Mouse (Mus musculus) MEL (cell line): ENCODE measurements around the gene Hist1h2be. TPM values are rescaled to one million over a fixed set of nuclear protein-coding genes. Genes with fewer than 3 reads are reported as not detected.
"Not testable (repeated sequence)": the region's sequence is repeated elsewhere in the genome, so short reads cannot be mapped to it uniquely, and the experiment has no call there.

Experiments
- DNase-seq: peaks from one replicate; pipeline ENCODE4 v3.0.0; 2011; ENCODE audit warnings: low read depth, low spot score
- H3K27ac ChIP-seq: 2 replicates; pipeline ENCODE4 v1.5.1; 2012; ENCODE audit warnings: low read depth, mild to moderate bottlenecking, control low read depth, low read length, moderate library complexity; ENCODE audit not compliant: control insufficient read depth
- H3K27me3 ChIP-seq, 2 experiments: fragments of 150-350 bp in 1 of 2; sonication (generic) in 1 of 2; 2 replicates each; pipeline ENCODE4 v1.6.1; 2012; ENCODE audit warnings: low read length in 2 of 2, mild to moderate bottlenecking in 2 of 2, improper control_type of control experiment in 1 of 2, moderate library complexity in 1 of 2; ENCODE audit not compliant: insufficient read depth in 2 of 2, control insufficient read depth in 1 of 2
- H3K36me3 ChIP-seq, 2 experiments: 2 replicates each; pipeline ENCODE4 v1.6.1; 2012 to 2014; ENCODE audit warnings: low read length in 2 of 2, improper control_type of control experiment in 1 of 2, inconsistent platforms in 1 of 2, mild to moderate bottlenecking in 1 of 2; ENCODE audit not compliant: insufficient read depth in 2 of 2, control insufficient read depth in 1 of 2
- H3K4me1 ChIP-seq, 2 experiments: fragments of 150-350 bp in 1 of 2; sonication (generic) in 1 of 2; 2 replicates each; pipeline ENCODE4 v1.6.1; 2012; ENCODE audit warnings: low read length in 2 of 2, improper control_type of control experiment in 1 of 2, mild to moderate bottlenecking in 1 of 2; ENCODE audit not compliant: insufficient read depth in 2 of 2, control insufficient read depth in 1 of 2
- H3K4me3 ChIP-seq, 2 experiments: fragments of 150-350 bp in 1 of 2; sonication (generic) in 1 of 2; 2 replicates each; pipeline ENCODE4 v1.5.1; 2012; ENCODE audit warnings: low read depth in 2 of 2, low read length in 2 of 2, mild to moderate bottlenecking in 2 of 2, moderate library complexity in 2 of 2, control low read depth in 1 of 2, improper control_type of control experiment in 1 of 2; ENCODE audit not compliant: control insufficient read depth in 1 of 2, insufficient read depth in 1 of 2
- H3K79me2 ChIP-seq: 2 replicates; pipeline ENCODE4 v1.6.1; 2012; ENCODE audit warnings: mild to moderate bottlenecking, low read length, moderate library complexity; ENCODE audit not compliant: control insufficient read depth, poor library complexity, insufficient read depth
- H3K9ac ChIP-seq: 2 replicates; pipeline ENCODE4 v1.6.1; 2012; ENCODE audit warnings: low read depth, mild to moderate bottlenecking, control low read depth, low read length, moderate library complexity; ENCODE audit not compliant: control insufficient read depth, poor library complexity, severe bottlenecking
- H3K9me3 ChIP-seq: fragments of 150-350 bp; sonication (generic); replicated peaks from 2 replicates; pipeline ENCODE4 v1.6.1; 2012; ENCODE audit warnings: mild to moderate bottlenecking, low read length, improper control_type of control experiment, moderate library complexity; ENCODE audit not compliant: insufficient read depth
- CHD2 ChIP-seq: IDR thresholded peaks from 2 replicates; pipeline ENCODE4 v1.6.1; 2011; ENCODE audit warnings: low read length, improper control_type of control experiment
- E2F4 ChIP-seq: IDR thresholded peaks from 2 replicates; pipeline ENCODE4 v1.6.1; 2011; ENCODE audit warnings: low read depth, low read length, improper control_type of control experiment, borderline replicate concordance
- EP300 ChIP-seq, 2 experiments: IDR thresholded peaks; 2 replicates each; pipeline ENCODE4 v1.6.1; 2011; ENCODE audit warnings: improper control_type of control experiment in 2 of 2, low read length in 2 of 2, low read depth in 1 of 2, mild to moderate bottlenecking in 1 of 2
- GATA1 ChIP-seq: IDR thresholded peaks from 2 replicates; pipeline ENCODE4 v1.6.1; 2011; ENCODE audit warnings: low read depth, low read length, improper control_type of control experiment
- HCFC1 ChIP-seq: IDR thresholded peaks from 2 replicates; pipeline ENCODE4 v1.6.1; 2012; ENCODE audit warnings: low read depth, mild to moderate bottlenecking, inconsistent platforms, low read length, improper control_type of control experiment, moderate library complexity
- MEF2A ChIP-seq: IDR thresholded peaks from 2 replicates; pipeline ENCODE4 v1.6.1; 2014; ENCODE audit warnings: low read depth, mild to moderate bottlenecking, inconsistent platforms, low read length, improper control_type of control experiment; ENCODE audit not compliant: poor library complexity, insufficient replicate concordance, severe bottlenecking; ENCODE audit errors: extremely low read depth
- POLR2A ChIP-seq, 2 experiments: IDR thresholded peaks; 2 replicates each; pipeline ENCODE4 v1.6.1; 2011 to 2012; ENCODE audit warnings: low read length in 2 of 2, mild to moderate bottlenecking in 2 of 2, control low read depth in 1 of 2, improper control_type of control experiment in 1 of 2, low read depth in 1 of 2, moderate library complexity in 1 of 2; ENCODE audit not compliant: control insufficient read depth in 1 of 2, insufficient read depth in 1 of 2, poor library complexity in 1 of 2
- POLR2AphosphoS5 ChIP-seq: IDR thresholded peaks from 2 replicates; pipeline ENCODE4 v1.6.1; 2012; ENCODE audit warnings: low read depth, borderline replicate concordance, mild to moderate bottlenecking, inconsistent platforms, low read length, moderate library complexity, mixed read lengths
- RAD21 ChIP-seq: IDR thresholded peaks from 2 replicates; pipeline ENCODE4 v1.6.1; 2011; ENCODE audit warnings: mild to moderate bottlenecking, low read depth, low read length, improper control_type of control experiment
- RCOR1 ChIP-seq: IDR thresholded peaks from 2 replicates; pipeline ENCODE4 v1.6.1; 2012; ENCODE audit warnings: low read depth, mild to moderate bottlenecking, inconsistent platforms, low read length, improper control_type of control experiment
- TAL1 ChIP-seq: IDR thresholded peaks from 2 replicates; pipeline ENCODE4 v1.6.1; 2012; ENCODE audit warnings: mild to moderate bottlenecking, inconsistent platforms, low read length, moderate library complexity, mixed read lengths
- TBP ChIP-seq: IDR thresholded peaks from 2 replicates; pipeline ENCODE4 v1.8.0; 2011; ENCODE audit warnings: low read depth, low read length, improper control_type of control experiment
- UBTF ChIP-seq: IDR thresholded peaks from 2 replicates; pipeline ENCODE4 v1.6.1; 2012; ENCODE audit warnings: low read depth, mild to moderate bottlenecking, inconsistent platforms, low read length, improper control_type of control experiment, moderate library complexity, borderline replicate concordance; ENCODE audit not compliant: insufficient read depth
- USF2 ChIP-seq, 2 experiments: IDR thresholded peaks; 2 replicates each; pipeline ENCODE4 v1.6.1; 2011 to 2012; ENCODE audit warnings: improper control_type of control experiment in 2 of 2, low read length in 2 of 2, borderline replicate concordance in 1 of 2, inconsistent platforms in 1 of 2, low read depth in 1 of 2, mild to moderate bottlenecking in 1 of 2; ENCODE audit not compliant: insufficient read depth in 1 of 2
- polyA plus RNA-seq, 2 experiments: library from polyadenylated mRNA; stranded (reverse) in 1 of 2; unstranded in 1 of 2; fragments of >175 nt in 1 of 2; fragments of >200 nt in 1 of 2; gene quantifications; 2 replicates each; pipeline versions ENCODE4 v1.2.1 to v1.2.4; 2012; ENCODE audit warnings: low replicate concordance in 2 of 2, low read depth in 1 of 2; ENCODE audit not compliant: insufficient read length in 2 of 2, insufficient read depth in 1 of 2, missing spikeins in 1 of 2
- total RNA-seq: library from RNA; depleted of rRNA; stranded (reverse); fragments of 300-350 nt; gene quantifications from 2 replicates; pipeline ENCODE4 v1.2.3, GENCODE M21; 2012

The Hist1h2be gene
- total and polyA plus RNA-seq, 3 experiments = 0.49 to 237 TPM; not detected in 1

- Histone ChIP-seq H3K9me3 (no peaks in the 10 kb centered on the region), H3K79me2 (no peaks in the 10 kb centered on the region; the same call in 1 of the 2 replicates), H3K4me3 (peak overlapping the region; percentile 44 to 62), H3K27ac (peak overlapping the region; percentile 99), H3K9ac (peak overlapping the region; percentile 79), H3K36me3 (peaks cover 0 to 27% of the 10 kb centered on the region in 2 experiments; a peak in 2 of 4 replicates), H3K4me1 (peaks cover 0 to 8% of the 10 kb centered on the region in 2 experiments; a peak in 2 of 4 replicates), H3K27me3 (no peaks in the 10 kb centered on the region)
- peak; percentile 65 for DNase-seq
- TF ChIP-seq MEF2A (no peak), GATA1 (0 out of 2 replicates have a peak, but pooled peaks have one; percentile 32)
- TF ChIP-seq, all 39 proteins: peak for 1
Observed at GRCm38 (mm10) chr13:23586099-23586939, 34.6 kb downstream of the Hist1h2be start.

- H3K9ac ChIP-seq = peak overlapping the region; percentile 80
- peak; percentile 90; the same call in 1 of the 2 replicates for TF ChIP-seq UBTF
- TF ChIP-seq POLR2A (IDR thresholded peaks at IDR 0.05; ENCODE audit: control insufficient read depth in 1 of 2, insufficient read depth in 1 of 2, low read depth in 1 of 2, low read length in 2 of 2, poor library complexity in 1 of 2) = peak; percentile 91 to 98
- peak; percentile 94; the same call in 1 of the 2 replicates for TF ChIP-seq POLR2AphosphoS5
- TF ChIP-seq TBP = peak; percentile 99
- TF ChIP-seq, all 39 proteins: peak for 4; not testable (repeated sequence) for 35
- H3K4me1 ChIP-seq = not testable (repeated sequence)
Observed at GRCm38 (mm10) chr13:23585442-23586098, 35.4 kb downstream of the Hist1h2be start.

GRCm38 (mm10) chr13:23585029-23585441 is 35.9 kb downstream of the Hist1h2be start:
- peak overlapping the region; percentile 80 for H3K9ac ChIP-seq
- H3K4me3 ChIP-seq = peak overlapping the region; percentile 51 to 60
- H3K4me1 ChIP-seq = peaks cover 0 to 10% of the 10 kb centered on the region in 2 experiments; a peak in 2 of 4 replicates
- DNase-seq = peak; percentile 91
- H3K79me2 ChIP-seq = no peaks in the 10 kb centered on the region; the same call in 1 of the 2 replicates
- peak in 1 of 2 experiments; percentile 79; a peak in 3 of 4 replicates for TF ChIP-seq POLR2A (IDR thresholded peaks at IDR 0.05; ENCODE audit: control insufficient read depth in 1 of 2, insufficient read depth in 1 of 2, low read depth in 1 of 2, low read length in 2 of 2, poor library complexity in 1 of 2)
- no peak for TF ChIP-seq TAL1
- TF ChIP-seq RCOR1 = no peak
- no peak; the same call in 1 of the 2 replicates for TF ChIP-seq TBP
- TF ChIP-seq RAD21 = no peak
- TF ChIP-seq POLR2AphosphoS5 = 0 out of 2 replicates have a peak, but pooled peaks have one; percentile 97
- no peak for TF ChIP-seq EP300 (IDR thresholded peaks at IDR 0.05; ENCODE audit: low read depth in 1 of 2, low read length in 2 of 2)
- no peak for TF ChIP-seq USF2 (IDR thresholded peaks at IDR 0.05; ENCODE audit: borderline replicate concordance in 1 of 2, insufficient read depth in 1 of 2, low read depth in 1 of 2, low read length in 2 of 2)
- no peak for TF ChIP-seq E2F4
- TF ChIP-seq CHD2 = no peak
- TF ChIP-seq HCFC1 = no peak
- no peak for TF ChIP-seq GATA1
- H3K27me3 ChIP-seq = no peaks in the 10 kb centered on the region
- H3K9me3 ChIP-seq = no peaks in the 10 kb centered on the region
- H3K36me3 ChIP-seq = peaks cover 0 to 37% of the 10 kb centered on the region in 2 experiments; a peak in 2 of 4 replicates
- peak overlapping the region; percentile 98 for H3K27ac ChIP-seq

More at GRCm38 (mm10) chr13:23585442-23586098, 35.4 kb downstream of the Hist1h2be start:
- peak overlapping the region; percentile 51 to 60; a peak in 3 of 4 replicates for H3K4me3 ChIP-seq
- not testable (repeated sequence) for H3K9me3 ChIP-seq, H3K79me2 ChIP-seq, H3K27me3 ChIP-seq
- peaks cover 0 to 32% of the 10 kb centered on the region in 2 experiments; a peak in 2 of 4 replicates for H3K36me3 ChIP-seq
- peak; percentile 95 for DNase-seq
- H3K27ac ChIP-seq = peak overlapping the region; percentile 98
